Mouse (Mus musculus) testis, adult 2 months (tissue): ENCODE measurements around the gene Irf2bp2.

Experiments used
- CTCF ChIP-seq: fragments of 200-500 bp; IDR thresholded peaks from 2 replicates; pipeline ENCODE4 v1.5.1; 2012; ENCODE audit warnings: low read depth, mild to moderate bottlenecking, inconsistent platforms, low read length, moderate library complexity; ENCODE audit not compliant: control insufficient read depth, insufficient read depth, insufficient replicate concordance
- POLR2A ChIP-seq: fragments of 200-500 bp; IDR thresholded peaks from 2 replicates; pipeline ENCODE4 v1.6.1; 2012; ENCODE audit warnings: low read depth, mild to moderate bottlenecking, inconsistent platforms, low read length, moderate library complexity; ENCODE audit not compliant: control insufficient read depth

DNA sequence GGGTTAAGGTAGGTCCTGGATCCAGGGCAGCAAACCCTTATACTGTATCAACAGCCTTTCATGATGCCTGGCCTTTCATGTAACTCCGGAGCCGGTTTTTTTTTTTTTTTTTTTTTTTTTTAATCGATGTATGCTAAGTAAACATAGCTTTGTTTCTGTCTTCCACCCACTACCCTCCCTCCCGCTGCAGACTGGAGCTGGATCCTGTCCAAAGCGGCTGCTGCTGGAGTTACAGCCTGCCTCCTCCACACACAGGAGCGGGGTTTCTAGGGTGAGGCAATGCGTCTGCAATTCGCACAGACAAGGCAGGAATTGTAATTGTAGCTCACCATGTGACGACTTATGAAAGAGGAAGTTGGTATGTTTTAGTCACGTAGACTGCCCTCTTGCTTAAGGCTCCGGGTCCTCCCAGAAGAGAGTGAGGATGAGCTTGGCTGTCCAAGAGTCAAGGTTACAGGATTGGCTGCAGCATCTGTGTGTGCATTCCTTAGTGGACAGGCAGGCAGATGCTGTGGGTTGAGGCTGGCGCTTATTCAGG, 2.4 kb upstream of the Irf2bp2 start:
- no peak for TF ChIP-seq CTCF
- TF ChIP-seq POLR2A = no peak
